Mouse (Mus musculus): ENCODE measurements around the gene Mum1.

The Mum1 gene

DNA sequence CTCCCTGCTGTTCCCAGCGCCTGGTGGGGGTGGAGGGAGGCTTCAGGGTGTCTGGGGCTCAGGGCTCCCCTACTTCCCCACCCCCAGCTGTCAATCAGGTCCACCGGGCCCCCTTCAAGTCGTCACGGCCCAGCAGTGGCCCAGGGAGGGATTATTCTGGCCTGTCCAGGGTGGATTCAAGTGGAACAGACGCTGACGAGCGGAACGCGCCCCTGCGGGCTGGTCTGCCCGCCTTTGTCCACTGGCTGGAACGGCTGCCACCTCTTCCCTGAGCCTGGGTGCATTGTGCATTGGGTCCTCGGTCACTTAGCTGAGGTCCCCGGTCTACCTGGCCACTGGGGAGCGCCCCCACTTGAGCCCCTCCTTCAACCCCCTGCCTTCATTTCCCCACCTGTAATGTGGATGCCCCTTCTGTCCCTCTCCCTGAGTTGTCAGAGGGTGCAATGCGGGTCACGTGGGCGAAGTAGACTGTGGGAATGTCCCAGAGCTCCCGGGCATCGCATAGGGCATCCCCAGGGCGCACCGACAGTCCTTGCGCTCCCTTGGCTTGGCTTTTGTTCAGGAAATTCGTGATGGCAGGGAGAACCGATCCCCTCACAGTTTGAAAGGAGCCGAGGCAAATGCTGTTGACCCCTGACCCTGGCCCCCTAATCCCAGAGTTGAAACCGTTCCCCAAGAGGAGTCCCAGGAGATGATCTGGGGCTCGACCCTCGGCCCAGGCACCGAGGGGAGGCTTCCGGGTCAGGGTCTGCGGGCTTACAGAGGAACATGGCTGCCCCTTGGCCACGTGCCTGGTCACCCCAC is 29.3 kb upstream of the Mum1 start:
- POLR2A ChIA-PET, result interaction anchor here in 3 of 4 experiments (0.6 to 1.4 kb wide), 6 partner anchors 11 to 506 kb away, joined by 3 to 5 read pairs (median 4); partner anchors contain the start of gene Rps15 (in 1 of the 3)
- CTCF ChIA-PET, result interaction anchor here in 1 of 4 experiments (0.5 to 0.6 kb wide), 2 partner anchors 48 to 409 kb away, joined by 3 to 19 read pairs; no protein-coding TSS in a partner anchor

DNA sequence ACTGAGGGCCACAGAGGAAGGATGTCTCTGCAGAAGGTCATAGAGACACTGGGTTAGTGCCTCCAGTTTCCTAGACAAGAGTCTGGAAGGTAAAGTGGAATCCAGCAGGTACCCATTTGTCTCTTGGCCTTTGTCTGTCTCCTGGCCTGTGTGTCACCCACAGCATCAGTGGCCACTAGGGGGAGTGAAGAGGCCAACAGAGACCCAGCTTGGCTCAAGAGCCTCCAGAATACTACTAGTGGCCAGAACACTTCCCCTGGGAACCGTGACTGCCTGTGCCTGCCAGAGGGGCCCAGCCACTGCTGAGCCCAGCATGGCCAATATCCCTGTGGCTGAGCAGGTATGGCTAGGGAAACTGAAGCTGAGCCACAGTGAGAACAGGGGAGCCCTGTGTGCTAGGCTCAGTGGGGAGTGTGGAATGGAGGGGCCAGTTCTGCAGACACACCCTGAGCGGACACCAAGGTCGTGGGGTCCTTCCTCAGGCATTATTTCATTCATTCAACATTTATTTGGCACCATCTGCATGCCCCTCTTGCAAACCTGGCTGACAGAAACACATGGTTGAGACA is 26.7 kb upstream of the Mum1 start:
- CTCF ChIA-PET, result interaction anchor here (0.5 to 3.2 kb wide), 33 partner anchors 9 to 320 kb away, joined by 3 to 16 read pairs (median 4); partner anchors contain the start of genes Mum1 (in 3 of the 4), Gamt (in 1 of the 4), Ndufs7 (in 1 of the 4) and Pcsk4 (in 1 of the 4)
- POLR2A ChIA-PET, result interaction anchor here (0.6 to 3.3 kb wide), 18 partner anchors 8 to 93 kb away, joined by 3 to 16 read pairs (median 4); partner anchors contain the start of genes Mum1 (in 3 of the 4), 1600002K03Rik (in 2 of the 4), Rps15 (in 2 of the 4) and Efna2 (in 1 of the 4)

DNA sequence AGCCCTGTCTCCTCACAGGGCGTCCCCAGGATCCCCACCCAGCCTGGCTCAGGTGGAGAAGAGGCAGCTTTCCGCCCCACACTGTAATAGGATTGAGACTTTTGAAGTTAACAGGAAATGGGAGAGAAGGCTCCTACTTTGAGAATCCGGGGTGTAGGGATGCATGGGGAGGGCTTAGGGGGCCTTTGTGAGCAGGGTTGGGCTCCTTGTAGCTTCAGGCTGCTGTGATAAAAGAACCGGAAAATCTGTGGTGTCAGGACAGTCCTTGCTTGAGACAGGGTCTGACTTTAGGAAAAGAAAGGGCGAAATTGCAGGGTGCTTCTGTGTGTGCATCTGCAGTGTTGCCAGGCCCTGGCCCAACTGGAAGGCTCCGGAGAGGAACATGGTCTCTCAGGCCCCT is 25.7 kb upstream of the Mum1 start:
- ChIA-PET CTCF (interaction anchor here in 3 of 4 experiments (0.6 to 3.2 kb wide), 15 partner anchors 8 to 175 kb away, joined by 3 to 16 read pairs (median 6); partner anchors contain the start of genes Gamt (in 1 of the 3), Mum1 (in 1 of the 3) and Rps15 (in 1 of the 3)), POLR2A (interaction anchor here in 3 of 4 experiments (0.6 to 3.3 kb wide), 14 partner anchors 14 to 92 kb away, joined by 3 to 16 read pairs (median 3); partner anchors contain the start of genes Mum1 (in 2 of the 3), Efna2 (in 1 of the 3) and Rps15 (in 1 of the 3))

DNA sequence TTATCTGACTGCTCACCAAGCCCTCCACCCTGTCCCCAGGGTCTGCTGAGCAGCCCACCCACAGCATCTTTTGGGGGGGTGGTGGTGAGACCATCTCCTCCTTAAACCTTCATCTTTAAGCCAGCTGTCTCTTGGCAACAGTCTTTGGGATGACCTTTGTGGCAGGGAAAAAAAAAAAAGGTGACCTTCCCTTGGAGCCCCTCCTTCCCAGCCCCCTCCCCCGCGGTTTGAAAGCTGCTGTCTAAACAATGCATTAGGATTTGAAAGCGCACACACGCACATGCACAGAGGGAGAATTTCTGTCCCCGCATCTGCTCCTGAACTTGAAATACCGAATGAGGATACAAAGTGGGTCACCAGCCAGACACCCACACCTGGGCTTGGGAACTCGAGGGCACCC is 22.2 kb upstream of the Mum1 start:
- POLR2A ChIA-PET, result interaction anchor here (0.6 to 1.6 kb wide), 12 partner anchors 9 to 139 kb away, joined by 3 to 10 read pairs (median 4); partner anchors contain the start of genes Mum1 (in 3 of the 4) and Rps15 (in 1 of the 4)
- CTCF ChIA-PET, result interaction anchor here (0.6 to 2.0 kb wide), 12 partner anchors 11 to 870 kb away, joined by 3 to 7 read pairs (median 4); partner anchors contain the start of gene Mum1 (in 1 of the 4)

- POLR2A ChIA-PET, result interaction anchor here (0.6 to 3.9 kb wide), 13 partner anchors 12 to 122 kb away, joined by 3 to 15 read pairs (median 4); partner anchors contain the start of genes Pcsk4 (in 1 of the 4), Reep6 (in 1 of the 4) and Rps15 (in 1 of the 4)
- CTCF ChIA-PET, result interaction anchor here in 3 of 4 experiments (0.6 to 2.1 kb wide), 6 partner anchors 8 to 50 kb away, joined by 3 to 13 read pairs (median 4); partner anchors contain the start of gene Mum1 (in 2 of the 3)
Measured at GRCm38 (mm10) chr10:80207201-80207600, 19.0 kb upstream of the Mum1 start.

GRCm38 (mm10) chr10:80207676-80208075 is 18.6 kb upstream of the Mum1 start:
- ChIA-PET POLR2A (interaction anchor here (0.6 to 3.9 kb wide), 20 partner anchors 8 to 264 kb away, joined by 3 to 15 read pairs (median 4); partner anchors contain the start of genes 1600002K03Rik (in 1 of the 4), Efna2 (in 1 of the 4), Mum1 (in 1 of the 4) and Pcsk4 (in 1 of the 4)), CTCF (interaction anchor here in 3 of 4 experiments (0.6 to 2.1 kb wide), 7 partner anchors 8 to 1395 kb away, joined by 3 to 13 read pairs (median 5); partner anchors contain the start of gene Mum1 (in 1 of the 3))

GRCm38 (mm10) chr10:80208248-80208647 is 18.0 kb upstream of the Mum1 start:
- ChIA-PET CTCF (interaction anchor here (0.6 to 2.0 kb wide), 10 partner anchors 8 to 1395 kb away, joined by 3 to 13 read pairs (median 4); partner anchors contain the start of gene Atcay (in 1 of the 4)), POLR2A (interaction anchor here (0.6 to 3.9 kb wide), 19 partner anchors 9 to 157 kb away, joined by 3 to 15 read pairs (median 4); partner anchors contain the start of genes 1600002K03Rik (in 1 of the 4), Efna2 (in 1 of the 4), Mum1 (in 1 of the 4) and Pcsk4 (in 1 of the 4))

DNA sequence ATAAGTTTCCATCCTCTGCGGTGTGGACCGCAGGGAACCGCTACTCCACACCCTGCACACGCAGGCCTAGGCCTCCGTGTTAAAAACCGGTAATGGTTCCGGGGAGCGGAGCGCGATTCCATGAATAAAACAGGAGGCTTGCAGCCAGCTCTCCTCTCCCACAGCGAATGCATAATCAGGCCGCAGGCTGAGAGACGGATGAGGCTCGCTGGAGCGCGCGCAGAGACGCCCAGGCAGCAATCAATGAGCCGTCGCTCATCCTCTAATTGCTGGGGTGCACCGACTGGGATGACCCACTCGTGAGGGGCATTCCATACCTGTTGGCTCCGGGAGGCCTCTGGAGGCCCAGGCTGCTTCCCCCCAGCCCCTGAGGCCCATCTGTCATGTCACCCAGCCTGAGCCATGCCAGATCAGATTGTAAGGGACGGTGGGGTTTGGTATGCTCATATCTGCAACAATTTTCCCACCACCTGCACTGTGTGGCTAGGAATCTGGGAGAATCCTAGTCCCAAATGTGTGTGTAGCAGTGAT is 17.3 kb upstream of the Mum1 start:
- ChIA-PET CTCF (interaction anchor here (0.6 to 2.0 kb wide), 9 partner anchors 9 to 1021 kb away, joined by 3 to 13 read pairs (median 4); partner anchors contain the start of gene Atcay (in 1 of the 4)), POLR2A (interaction anchor here in 3 of 4 experiments (0.5 to 3.9 kb wide), 13 partner anchors 12 to 157 kb away, joined by 3 to 15 read pairs (median 4); partner anchors contain the start of genes Efna2 (in 1 of the 3), Mum1 (in 1 of the 3), Pcsk4 (in 1 of the 3) and Reep6 (in 1 of the 3))

DNA sequence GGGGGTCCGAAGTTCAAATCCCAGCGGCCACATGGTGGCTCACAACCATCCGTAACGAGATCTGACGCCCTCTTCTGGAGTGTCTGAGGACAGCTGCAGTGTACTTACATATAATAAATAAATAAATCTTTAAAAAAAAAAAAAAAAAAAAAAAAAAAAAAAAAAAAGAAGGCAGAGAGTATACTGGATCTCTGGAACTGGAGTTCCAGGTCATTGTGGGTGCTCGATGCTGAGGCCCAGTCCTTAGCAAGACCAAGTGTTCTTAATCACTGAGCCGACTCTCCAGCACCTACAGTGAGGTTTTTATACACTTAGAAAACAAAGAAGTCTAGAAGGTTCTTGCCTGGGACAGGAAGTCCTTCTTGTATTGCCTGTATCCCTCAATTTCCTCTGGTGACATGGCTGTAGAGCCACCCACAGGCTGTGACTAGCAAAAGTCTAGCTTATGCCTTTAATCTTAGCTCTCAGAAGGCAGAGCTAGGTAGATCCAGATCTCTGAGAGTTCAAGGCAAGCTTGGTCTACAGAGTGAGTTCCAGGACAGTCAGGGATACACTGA is 14.6 kb upstream of the Mum1 start:
- ChIA-PET CTCF (interaction anchor here (0.6 to 3.6 kb wide), 12 partner anchors 11 to 920 kb away, joined by 3 to 16 read pairs (median 4); partner anchors contain the start of gene Mum1 (in 2 of the 4)), POLR2A (interaction anchor here (0.6 to 1.7 kb wide), 7 partner anchors 15 to 188 kb away, joined by 3 to 6 read pairs (median 4); partner anchors contain the start of gene Mum1 (in 1 of the 4))

GRCm38 (mm10) chr10:80215048-80215772 is 11.0 kb upstream of the Mum1 start:
- ChIA-PET POLR2A (interaction anchor here (0.6 to 2.9 kb wide), 22 partner anchors 8 to 461 kb away, joined by 3 to 17 read pairs (median 4); partner anchors contain the start of genes Mum1 (in 3 of the 4), Rps15 (in 2 of the 4) and Gamt (in 1 of the 4)), CTCF (interaction anchor here in 3 of 4 experiments (0.5 to 3.0 kb wide), 9 partner anchors 11 to 346 kb away, joined by 3 to 13 read pairs (median 5); partner anchors contain the start of genes Mum1 (in 3 of the 3) and Rexo1 (in 1 of the 3))

DNA sequence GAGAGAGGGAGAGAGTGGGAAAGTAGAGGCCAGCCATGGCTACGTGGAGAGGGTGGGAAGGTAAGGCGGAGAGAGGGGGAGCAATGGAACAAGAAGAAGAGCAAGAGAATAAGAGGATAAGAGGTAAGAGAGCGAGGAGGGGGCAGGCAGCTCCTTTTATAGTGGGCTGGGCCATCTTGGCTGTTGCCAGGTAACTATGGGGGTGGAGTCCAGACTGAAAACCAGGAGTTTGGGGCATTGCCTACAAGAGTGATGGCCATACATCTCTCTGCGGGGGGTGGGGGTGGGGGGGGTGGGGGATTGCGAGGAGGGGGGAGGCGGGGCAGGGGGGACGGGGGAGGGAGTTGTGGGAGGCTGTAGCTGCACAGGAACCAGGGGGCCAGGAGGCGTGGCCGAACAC is 5.6 kb upstream of the Mum1 start:
- ChIA-PET CTCF (interaction anchor here in 2 of 4 experiments (0.9 to 2.9 kb wide), 4 partner anchors 12 to 45 kb away, joined by 3 to 10 read pairs (median 4); no protein-coding TSS in a partner anchor), POLR2A (interaction anchor here (0.5 to 4.2 kb wide), 44 partner anchors 8 to 712 kb away, joined by 3 to 28 read pairs (median 4); partner anchors contain the start of genes 1600002K03Rik (in 1 of the 4), Dazap1 (in 1 of the 4), Efna2 (in 1 of the 4) and Pcsk4 (in 1 of the 4))

DNA sequence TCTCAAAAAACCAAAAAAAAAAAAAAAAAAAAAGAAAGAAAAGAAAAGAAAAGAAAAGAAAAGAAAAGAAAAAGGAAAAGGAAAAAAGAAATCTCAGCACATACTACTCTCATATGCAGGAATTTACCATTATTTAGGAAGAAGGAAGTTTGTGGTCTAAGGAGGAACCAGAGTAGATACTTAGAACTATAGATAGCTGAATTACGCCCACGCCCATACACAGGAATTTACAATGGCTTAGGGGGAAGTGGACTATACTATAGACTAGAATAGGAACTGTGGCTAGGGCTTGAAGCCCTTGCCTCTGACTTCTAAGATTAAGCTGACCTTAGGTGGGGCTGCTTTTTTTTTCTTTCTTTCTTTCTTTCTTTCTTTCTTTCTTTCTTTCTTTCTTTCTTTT is 3.1 kb upstream of the Mum1 start:
- ChIA-PET CTCF (interaction anchor here in 3 of 4 experiments (0.5 to 2.9 kb wide), 4 partner anchors 19 to 127 kb away, joined by 3 to 13 read pairs (median 7); no protein-coding TSS in a partner anchor), POLR2A (interaction anchor here (0.6 to 4.2 kb wide), 13 partner anchors 8 to 1129 kb away, joined by 3 to 28 read pairs (median 4); partner anchors contain the start of genes Atp8b3 (in 1 of the 4), Gamt (in 1 of the 4) and Polr2e (in 1 of the 4))

- CTCF ChIA-PET, result interaction anchor here (0.5 to 1.7 kb wide), 80 partner anchors 9 to 1961 kb away, joined by 3 to 20 read pairs (median 4); partner anchors contain the start of genes Pcsk4 (in 2 of the 4), Reep6 (in 2 of the 4), 1600002K03Rik (in 1 of the 4) and Abhd17a (in 1 of the 4)
- POLR2A ChIA-PET, result interaction anchor here (0.5 to 2.1 kb wide), 108 partner anchors 8 to 704 kb away, joined by 3 to 33 read pairs (median 4); partner anchors contain the start of genes Gamt (in 3 of the 4), Rps15 (in 3 of the 4), 1600002K03Rik (in 2 of the 4) and Apc2 (in 2 of the 4)
Measured at GRCm38 (mm10) chr10:80226071-80226415, 191 bp upstream of the Mum1 start.

GRCm38 (mm10) chr10:80227166-80227539 is 919 bp downstream of the Mum1 start:
- ChIA-PET CTCF (interaction anchor here in 3 of 4 experiments (0.6 to 1.6 kb wide), 7 partner anchors 8 to 78 kb away, joined by 4 to 15 read pairs (median 7); no protein-coding TSS in a partner anchor), POLR2A (interaction anchor here (0.9 to 2.1 kb wide), 11 partner anchors 12 to 67 kb away, joined by 3 to 21 read pairs (median 7); partner anchors contain the start of genes 1600002K03Rik (in 1 of the 4), Dazap1 (in 1 of the 4), Efna2 (in 1 of the 4) and Gamt (in 1 of the 4))
